Mouse (Mus musculus) Patski (cell line): Measurements from ENCODE around the gene Ahnak. TPM values are rescaled to one million over a fixed set of nuclear protein-coding genes. Genes with fewer than 3 reads are reported as not detected.
"Not testable (repeated sequence)": the region's sequence is repeated elsewhere in the genome, so short reads cannot be mapped to it uniquely, and the experiment has no call there.

Experiments used
- ATAC-seq: fragments of 100-300 bp; one replicate; pipeline ENCODE4 v1.8.0; 2021
- CTCF ChIA-PET: fragments of 350-600 bp; sonication (Branson Sonifier 250); formaldehyde crosslinking; loops from one replicate; lab custom pipeline; 2022; ENCODE audit warnings: inconsistent platforms; lab: Charles Lee
- POLR2A ChIA-PET: fragments of 350-600 bp; sonication (Branson Sonifier 250); formaldehyde crosslinking; loops from one replicate; lab custom pipeline; 2022; ENCODE audit warnings: antibody characterized with exemption, inconsistent platforms; lab: Charles Lee
- DNase-seq: peaks from one replicate; pipeline ENCODE4 v3.0.0-alpha.2; 2011; ENCODE audit warnings: low read depth, low spot score
- H3K27me3 ChIP-seq: fragments of 371-371 bp; one replicate; pipeline ENCODE4 v1.5.1; 2021
- CTCF ChIP-seq: fragments of 100-300 bp; IDR thresholded peaks from one replicate; pipeline ENCODE4 v1.5.1; 2021
- in situ Hi-C: fragments of 300-500 bp; cut with MboI; formaldehyde crosslinking; loops from 3 replicates; pipeline ENCODE4 v1.11.1; 2018; ENCODE audit warnings: low pct_unique_long_range_greater_than_20kb, mixed read lengths
- polyA plus RNA-seq: library from polyadenylated mRNA; unstranded; gene quantifications from one replicate; pipeline ENCODE4 v1.2.3, GENCODE M21; 2021

The Ahnak gene
- polyA plus RNA-seq, 1 experiment from 2014 or later, result 57.7 TPM

DNA sequence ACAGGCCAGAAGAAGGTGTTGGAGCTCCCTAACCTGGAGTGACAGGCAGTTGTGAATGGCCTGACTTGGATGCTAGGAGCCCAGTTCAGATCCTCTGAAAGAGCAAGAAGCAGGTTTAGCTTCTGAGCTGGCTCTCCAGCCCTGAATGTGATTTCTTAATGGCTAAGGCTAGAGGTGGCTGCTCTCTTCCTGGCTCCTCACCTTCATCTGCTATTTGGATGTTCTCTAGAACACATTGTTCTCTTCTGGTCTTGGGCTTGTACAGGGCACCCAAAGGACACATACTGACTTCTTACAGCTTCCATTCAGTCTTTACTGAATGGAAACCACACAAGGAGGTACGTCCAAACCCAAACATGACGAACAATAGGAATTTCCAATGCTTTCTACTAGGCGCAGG, 87.0 kb downstream of the Ahnak start:
- POLR2A ChIA-PET, result interaction anchor here (0.8 to 1.6 kb wide), 3 partner anchors 51 to 106 kb away, joined by 3 to 6 read pairs (median 3); no protein-coding TSS in a partner anchor
- ATAC-seq, result no peak
- no peak for DNase-seq
- H3K27me3 ChIP-seq, result no peaks in the 10 kb centered on the region
- TF ChIP-seq CTCF, result no peak
- CTCF ChIA-PET, result interaction anchor here (1.0 to 6.5 kb wide), 5 partner anchors 10 to 101 kb away, joined by 3 to 35 read pairs (median 4); no protein-coding TSS in a partner anchor
- in situ Hi-C loops, result loop anchor here (5.0 kb wide), 1 partner anchor 84 kb away; no protein-coding TSS in a partner anchor

DNA sequence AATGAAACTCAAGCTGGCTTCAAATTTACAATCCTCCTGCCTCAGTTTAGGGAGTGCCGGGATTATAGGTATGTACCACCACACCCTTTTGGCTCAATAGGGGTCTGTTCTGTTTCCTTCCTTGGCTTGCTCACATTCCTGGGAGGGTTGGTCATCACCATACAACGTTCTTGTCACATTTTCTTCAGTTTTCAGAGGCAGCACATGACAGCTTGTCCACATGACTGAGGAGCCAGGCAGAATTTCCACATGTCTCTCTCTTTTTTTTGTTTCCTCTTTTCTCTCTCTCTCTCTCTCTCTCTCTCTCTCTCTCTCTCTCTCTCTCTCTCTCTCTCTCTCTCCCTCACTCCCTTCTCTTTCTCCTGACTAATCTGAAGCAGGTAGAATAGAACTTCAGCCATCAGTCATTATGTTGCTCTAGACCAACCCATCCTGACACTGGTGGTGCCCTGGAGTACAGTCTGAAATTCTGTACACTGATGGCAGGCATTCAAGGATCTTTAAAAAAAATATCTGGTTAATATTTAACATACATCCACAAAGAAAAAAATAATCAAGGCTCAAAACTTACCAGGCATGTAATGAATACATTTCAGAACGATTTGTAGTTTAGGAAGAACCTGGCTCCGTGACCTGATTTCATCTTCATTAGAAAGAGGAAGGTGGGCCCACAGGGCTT, 88.0 kb downstream of the Ahnak start:
- ChIA-PET CTCF (interaction anchor here (2.1 to 6.5 kb wide), 2 partner anchors 54 to 85 kb away, joined by 6 to 35 read pairs; no protein-coding TSS in a partner anchor), POLR2A (interaction anchor here (0.6 to 1.6 kb wide), 5 partner anchors 52 to 221 kb away, joined by 3 to 6 read pairs (median 3); partner anchors contain the start of gene Ahnak)
- TF ChIP-seq CTCF, result no peak
- DNase-seq, result no peak
- in situ Hi-C loops, result loop anchor here (5.0 kb wide), 1 partner anchor 85 kb away; no protein-coding TSS in a partner anchor
- no peak for ATAC-seq
- no peaks in the 10 kb centered on the region for H3K27me3 ChIP-seq

DNA sequence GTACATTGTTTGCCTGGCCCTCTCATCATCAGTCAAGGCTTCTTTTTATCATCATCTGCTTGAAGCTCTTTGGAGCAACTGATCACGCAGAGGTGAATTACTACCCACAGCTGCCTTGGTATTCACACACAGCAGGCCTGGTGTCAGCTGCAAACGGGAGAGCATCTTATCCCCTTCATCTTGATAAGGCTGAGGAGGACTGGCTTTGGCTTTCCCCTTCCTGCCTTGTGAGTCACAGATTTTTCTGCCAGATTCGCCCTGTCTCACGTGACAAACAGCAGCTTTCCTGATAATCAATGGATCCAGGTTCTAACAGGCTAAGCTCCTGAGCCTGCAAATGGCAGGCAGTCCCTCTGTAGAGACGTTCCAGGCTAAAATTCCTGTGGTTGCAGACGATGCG, 90.8 kb downstream of the Ahnak start:
- DNase-seq, result no peak
- ChIA-PET CTCF (interaction anchor here (0.8 to 6.5 kb wide), 6 partner anchors 20 to 102 kb away, joined by 3 to 35 read pairs (median 4); no protein-coding TSS in a partner anchor), POLR2A (no interaction called here)
- no peak for TF ChIP-seq CTCF
- ATAC-seq, result no peak
- no peaks in the 10 kb centered on the region for H3K27me3 ChIP-seq
- in situ Hi-C loops, result loop anchor here (5.0 kb wide), 1 partner anchor 88 kb away; no protein-coding TSS in a partner anchor

DNA sequence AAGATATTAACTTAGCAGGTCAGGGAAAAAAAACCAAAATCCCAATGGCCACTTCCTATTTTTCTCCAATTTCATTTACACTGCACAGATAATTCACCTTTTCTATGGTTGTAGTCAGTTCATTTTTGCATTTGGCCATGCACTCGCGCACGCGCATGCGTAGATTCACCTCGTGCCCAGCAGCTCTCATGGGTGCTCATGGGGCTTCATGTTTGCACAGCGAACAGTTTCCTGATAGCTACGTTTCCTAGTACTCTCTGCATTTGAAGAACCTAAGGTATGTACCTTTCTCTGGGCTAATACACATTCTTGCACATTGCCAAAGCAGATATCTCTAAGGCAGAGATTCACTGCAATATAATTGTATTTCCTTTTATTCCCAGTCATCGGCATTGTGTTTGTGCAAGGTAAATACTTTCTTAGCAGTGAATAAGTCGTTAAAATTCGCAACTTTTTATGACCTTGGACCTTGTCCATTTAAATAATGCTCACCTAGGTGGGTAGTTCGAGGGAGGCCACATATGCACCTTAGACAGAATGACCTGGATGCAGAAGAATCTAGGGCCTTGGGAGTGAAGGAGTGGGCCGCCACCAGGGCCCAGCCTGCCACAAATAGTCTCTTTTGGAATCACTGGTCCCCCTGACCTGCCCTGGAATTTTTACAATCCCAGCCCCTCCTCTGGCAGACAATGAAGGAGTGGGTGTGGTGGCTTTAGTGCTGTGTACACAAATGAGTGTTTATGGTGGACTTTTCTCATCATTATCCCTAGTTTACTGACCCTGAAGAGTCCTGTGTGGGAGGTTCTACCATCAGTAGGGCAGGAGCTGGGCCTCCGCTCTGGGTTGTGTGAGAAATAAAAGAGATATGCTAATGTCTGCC, 92.5 kb downstream of the Ahnak start:
- H3K27me3 ChIP-seq, result no peaks in the 10 kb centered on the region
- ATAC-seq (no peak), DNase-seq (no peak)
- ChIA-PET POLR2A (interaction anchor here (0.9 to 2.0 kb wide), 4 partner anchors 89 to 105 kb away, joined by 4 to 9 read pairs (median 5); no protein-coding TSS in a partner anchor), CTCF (interaction anchor here (0.7 to 6.5 kb wide), 20 partner anchors 8 to 113 kb away, joined by 3 to 40 read pairs (median 5); no protein-coding TSS in a partner anchor)
- in situ Hi-C loops, result no loop called here
- TF ChIP-seq CTCF, result no peak

DNA sequence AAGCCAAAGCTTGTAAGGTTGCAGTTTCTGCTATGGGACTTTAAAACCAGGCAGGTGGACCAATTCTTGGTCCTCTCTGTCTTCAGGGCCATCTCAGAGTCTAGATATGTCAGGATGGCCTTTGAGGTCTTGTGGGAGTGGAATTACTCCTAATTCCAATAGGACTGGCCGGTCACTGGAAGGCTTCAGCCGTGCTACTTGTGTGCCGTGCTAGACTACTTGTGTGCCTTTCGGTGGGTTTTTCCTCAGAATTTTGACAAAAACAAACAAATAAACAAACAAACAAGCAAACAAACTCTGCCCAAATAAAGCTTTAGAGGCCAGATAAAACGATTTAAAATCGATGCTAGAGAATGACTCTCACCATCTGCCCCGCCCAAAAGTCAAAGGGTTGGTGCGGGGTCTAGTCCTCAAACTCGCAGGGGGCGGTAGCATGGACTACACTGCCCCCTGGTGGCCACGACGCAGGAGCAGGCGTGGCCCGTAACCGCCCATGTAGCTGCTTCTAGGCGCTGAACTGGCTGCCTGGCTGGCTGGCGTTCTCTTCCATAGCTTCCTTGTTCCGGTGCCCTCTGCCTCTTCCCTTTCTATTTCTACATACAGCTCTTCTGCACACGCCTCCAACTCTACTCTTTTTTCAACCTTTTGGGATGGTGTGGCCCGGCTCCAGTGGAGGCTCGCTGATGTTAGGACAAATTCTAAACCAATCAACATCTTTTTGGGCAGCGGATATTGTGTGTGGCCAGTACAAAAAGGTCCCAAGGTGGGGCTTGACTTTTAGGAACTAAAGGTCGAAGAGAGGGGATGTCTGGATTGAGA, 93.3 kb downstream of the Ahnak start:
- in situ Hi-C loops, result no loop called here
- peak; percentile 84 for ATAC-seq
- POLR2A ChIA-PET, result interaction anchor here (0.9 to 2.0 kb wide), 6 partner anchors 13 to 106 kb away, joined by 4 to 9 read pairs (median 6); partner anchors contain the start of gene Ahnak
- CTCF ChIA-PET, result interaction anchor here (0.6 to 5.7 kb wide), 28 partner anchors 9 to 224 kb away, joined by 3 to 40 read pairs (median 4); partner anchors contain the start of gene Tut1
- no peaks in the 10 kb centered on the region for H3K27me3 ChIP-seq
- TF ChIP-seq CTCF, result peak; percentile 99
- no peak for DNase-seq

DNA sequence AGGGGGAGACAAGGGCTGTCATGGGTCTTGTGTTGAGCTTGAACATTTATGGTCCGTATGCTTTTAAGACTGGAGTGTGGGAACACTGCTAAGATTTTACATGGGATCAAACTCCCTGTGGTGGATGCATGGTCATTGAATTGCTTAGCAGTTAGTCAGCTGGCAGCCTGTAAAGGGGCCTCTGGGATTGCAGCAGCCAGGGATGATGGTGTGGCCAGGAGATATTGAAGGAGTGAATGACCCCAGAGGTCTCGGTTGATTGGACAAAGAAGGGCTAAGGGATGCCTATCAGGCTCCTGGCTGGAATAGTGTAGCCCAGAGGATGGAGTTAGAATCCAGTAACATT, 93.9 kb downstream of the Ahnak start:
- H3K27me3 ChIP-seq, result no peaks in the 10 kb centered on the region
- POLR2A ChIA-PET, result interaction anchor here (0.9 to 2.0 kb wide), 7 partner anchors 13 to 139 kb away, joined by 3 to 9 read pairs (median 5); partner anchors contain the start of gene Ahnak
- in situ Hi-C loops, result no loop called here
- ATAC-seq, result peak; percentile 50
- DNase-seq, result no peak
- CTCF ChIA-PET, result interaction anchor here (0.6 to 5.7 kb wide), 27 partner anchors 9 to 224 kb away, joined by 3 to 40 read pairs (median 4); partner anchors contain the start of gene Tut1
- no peak for TF ChIP-seq CTCF

DNA sequence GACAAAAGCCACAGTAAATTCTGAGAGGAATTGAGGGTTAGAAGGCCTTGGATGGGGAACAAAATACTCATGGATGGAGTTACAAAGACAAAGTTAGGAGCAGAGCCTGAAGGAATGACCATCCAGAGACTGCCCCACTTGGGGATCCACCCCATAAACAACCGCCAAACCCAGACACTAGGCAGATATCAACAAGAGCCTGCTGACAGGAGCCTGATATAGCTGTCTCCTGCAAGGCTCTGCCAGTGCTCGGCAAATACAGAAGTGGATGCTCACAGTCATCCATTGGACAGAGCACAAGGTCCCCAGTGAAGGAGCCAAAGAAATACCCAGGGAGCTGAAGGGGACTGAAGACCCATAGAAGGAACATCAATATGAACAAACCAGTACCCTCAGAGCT, 94.8 kb downstream of the Ahnak start:
- CTCF ChIA-PET, result interaction anchor here (1.3 to 5.7 kb wide), 6 partner anchors 17 to 131 kb away, joined by 4 to 40 read pairs (median 26); partner anchors contain the start of gene Tut1
- in situ Hi-C loops, ATAC-seq, DNase-seq, H3K27me3 ChIP-seq: not testable (repeated sequence)
- POLR2A ChIA-PET, result interaction anchor here (1.1 to 1.8 kb wide), 3 partner anchors 12 to 140 kb away, joined by 3 to 7 read pairs (median 6); partner anchors contain the start of gene Ahnak

DNA sequence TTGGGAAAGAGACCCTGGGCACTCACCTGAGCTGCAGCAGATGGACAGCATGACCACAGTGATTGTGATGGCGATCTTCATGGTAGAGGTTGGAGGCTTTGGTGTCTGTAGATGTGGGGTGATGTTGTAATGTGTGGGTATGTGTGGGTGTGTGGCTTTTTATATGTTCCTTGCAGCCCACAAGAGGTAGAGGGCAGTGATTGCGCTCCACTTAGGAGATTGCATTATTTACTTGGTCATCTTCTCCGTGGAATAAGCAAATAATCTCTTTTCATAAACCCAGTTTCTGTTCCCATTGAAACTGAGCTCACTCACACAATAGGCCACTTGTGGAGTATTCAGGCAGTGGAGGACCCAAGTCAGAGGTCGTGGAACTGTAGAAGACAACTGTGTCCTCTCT, 98.7 kb downstream of the Ahnak start, which contains the start of gene Scgb1a1:
Gene Scgb1a1 (minus strand): TSS at position 138 of the 400 bp plus-strand sequence.
- CTCF ChIA-PET, result interaction anchor here (0.8 kb wide), 1 partner anchor 96 kb away, joined by 3 read pairs; no protein-coding TSS in a partner anchor
- in situ Hi-C loops, result no loop called here

DNA sequence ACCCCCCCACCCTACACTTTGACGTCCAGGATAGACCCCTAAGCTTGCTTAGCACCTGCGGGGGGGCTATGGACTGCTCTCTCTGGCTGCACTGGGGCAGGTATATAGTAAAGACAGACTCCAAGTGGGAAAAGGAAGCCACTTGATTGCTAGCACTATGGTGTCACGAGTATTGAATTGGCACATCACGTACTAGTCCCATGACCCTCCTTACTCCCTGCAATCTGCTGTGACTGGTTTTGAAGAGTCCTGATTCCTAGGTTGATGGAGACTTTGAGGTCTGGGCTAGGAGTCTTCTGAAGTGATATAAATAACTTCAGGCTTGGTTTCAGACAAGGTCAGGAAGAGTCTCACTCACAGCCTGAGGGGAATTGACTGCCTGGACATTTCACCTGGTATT, 101.1 kb downstream of the Ahnak start:
- ATAC-seq, result no peak
- CTCF ChIA-PET, result no interaction called here
- in situ Hi-C loops, result no loop called here
- no peak for DNase-seq
- no peak for TF ChIP-seq CTCF
- POLR2A ChIA-PET, result interaction anchor here (0.6 kb wide), 1 partner anchor 103 kb away, joined by 3 read pairs; no protein-coding TSS in a partner anchor
- no peaks in the 10 kb centered on the region for H3K27me3 ChIP-seq

More for the DNA sequence above, 98.7 kb downstream of the Ahnak start, which contains the start of gene Scgb1a1:
- TF ChIP-seq CTCF, result no peak
- no peak for ATAC-seq
- H3K27me3 ChIP-seq, result no peaks in the 10 kb centered on the region
- POLR2A ChIA-PET, result no interaction called here
- no peak for DNase-seq
